7 mouse cellular contexts compared by ENCODE assay signal in genomic region chr2:158624718-158625222, GRCm38 (mm10). TPM values are rescaled to one million over a fixed set of nuclear protein-coding genes. Genes with fewer than 3 reads are reported as not detected.
DNase-seq lines count a peak whose midpoint lies in the region; ATAC-seq lines count a peak whose summit lies in the region.

Gene Actr5 (plus strand): TSS chr2:158624888.

- peaks cover 5% of the 10 kb centered on the region; the same call in 1 of the 2 replicates for H3K4me1 ChIP-seq in embryonic facial prominence, embryonic 11.5 days (ENCODE audit: control insufficient read depth, insufficient read depth, low read length)
- H3K4me1 ChIP-seq in limb, embryonic 10.5 days, result peaks cover 18% of the 10 kb centered on the region
- H3K4me1 ChIP-seq in midbrain, embryonic 13.5 days (replicated peaks), result peaks cover 21% of the 10 kb centered on the region

- peak; percentile 88 for ATAC-seq in embryonic facial prominence, embryonic 11.5 days (replicated peaks; ENCODE audit: insufficient number of reproducible peaks, low FRiP score, low TSS enrichment, low read depth)
- ATAC-seq in granulocyte monocyte progenitor cell, adult 5-6 weeks (replicated peaks; ENCODE audit: poor library complexity, severe bottlenecking), result peak; percentile 96
- ATAC-seq in midbrain, embryonic 13.5 days, result peak; percentile 92

- H3K36me3 ChIP-seq in embryonic facial prominence, embryonic 11.5 days (replicated peaks; ENCODE audit: control insufficient read depth, insufficient read depth, low read depth, low read length), result no peaks in the 10 kb centered on the region
- H3K36me3 ChIP-seq in limb, embryonic 10.5 days, result peaks cover 33% of the 10 kb centered on the region
- H3K36me3 ChIP-seq in midbrain, embryonic 13.5 days, result peaks cover 17% of the 10 kb centered on the region

- DNase-seq in adrenal gland, postnatal 14 days, result peak; percentile 95
- DNase-seq in embryonic facial prominence, embryonic 11.5 days (ENCODE audit: low spot score), result peak; percentile 99
- peak; percentile 94 for DNase-seq in kidney, adult 11 months
- DNase-seq in limb, embryonic 10.5 days (ENCODE audit: low spot score), result peak; percentile 96
- peak; percentile 90 for DNase-seq in spleen, adult 12 weeks (ENCODE audit: low spot score)

- H3K27ac ChIP-seq in embryonic facial prominence, embryonic 11.5 days (replicated peaks; ENCODE audit: low read depth, low read length), result peak within 1 kb of the TSS; percentile 31
- peak within 1 kb of the TSS; percentile 94 for H3K27ac ChIP-seq in limb, embryonic 10.5 days
- peak within 1 kb of the TSS; percentile 87 for H3K27ac ChIP-seq in midbrain, embryonic 13.5 days

- H3K4me2 ChIP-seq in embryonic facial prominence, embryonic 11.5 days (ENCODE audit: low read depth, low read length), result peak within 1 kb of the TSS; percentile 85
- H3K4me2 ChIP-seq in midbrain, embryonic 13.5 days (replicated peaks), result peak within 1 kb of the TSS; percentile 93

- under 1% methylated on average over 39 of the region's 39 CpGs for WGBS in embryonic facial prominence, embryonic 11.5 days
- WGBS in limb, embryonic 10.5 days, result under 1% methylated on average over 39 of the region's 39 CpGs
- under 1% methylated on average over 39 of the region's 39 CpGs for whole genome bisulfite sequencing in midbrain, embryonic 13.5 days

- no peaks in the 10 kb centered on the region for H3K9me3 ChIP-seq in embryonic facial prominence, embryonic 11.5 days (replicated peaks; ENCODE audit: control insufficient read depth, low read length)
- H3K9me3 ChIP-seq in limb, embryonic 10.5 days (replicated peaks), result no peaks in the 10 kb centered on the region
- no peaks in the 10 kb centered on the region for H3K9me3 ChIP-seq in midbrain, embryonic 13.5 days

- H3K9ac ChIP-seq in embryonic facial prominence, embryonic 11.5 days (replicated peaks; ENCODE audit: low read length), result peak within 1 kb of the TSS; percentile 87
- peak within 1 kb of the TSS; percentile 88 for H3K9ac ChIP-seq in midbrain, embryonic 13.5 days (replicated peaks)

- peak within 1 kb of the TSS; percentile 84 for H3K4me3 ChIP-seq in embryonic facial prominence, embryonic 11.5 days (ENCODE audit: low read depth, low read length)
- H3K4me3 ChIP-seq in limb, embryonic 10.5 days, result peak within 1 kb of the TSS; percentile 84
- peak within 1 kb of the TSS; percentile 82 for H3K4me3 ChIP-seq in midbrain, embryonic 13.5 days (replicated peaks)

- H3K27me3 ChIP-seq in embryonic facial prominence, embryonic 11.5 days (ENCODE audit: control insufficient read depth, insufficient read depth, low read length), result no peaks in the 10 kb centered on the region
- peaks cover 30% of the 10 kb centered on the region for H3K27me3 ChIP-seq in limb, embryonic 10.5 days (ENCODE audit: low read depth, poor library complexity, severe bottlenecking)
- H3K27me3 ChIP-seq in midbrain, embryonic 13.5 days, result peaks cover 9% of the 10 kb centered on the region

RNA-seq across cellular contexts. Expression of gene Actr5, which starts in this region (rescaled TPM):
- total RNA-seq in adrenal gland, postnatal 14 days (2021), result 9.9 and 10.8 TPM in 2 replicates
- polyA plus RNA-seq in embryonic facial prominence, embryonic 11.5 days (2014; fragmentation: Nextera tagmentation; extraction: Ambion mirVana), result 15.8 and 16.5 TPM in 2 replicates
- total RNA-seq in granulocyte monocyte progenitor cell, adult 5-6 weeks (2014; fragmentation: Nextera tagmentation), result 15.6 and 18.5 TPM in 2 replicates
- total RNA-seq in granulocyte monocyte progenitor cell, adult 5-6 weeks (2017), result 15.8 and 21.6 TPM in 2 replicates
- 13.8 and 16.2 TPM in 2 replicates for polyA plus RNA-seq in limb, embryonic 10.5 days (2016; fragmentation: Nextera tagmentation; extraction: Ambion mirVana)
- polyA plus RNA-seq in midbrain, embryonic 13.5 days (2015; fragmentation: Nextera tagmentation; extraction: Ambion mirVana), result 10.9 and 14.6 TPM in 2 replicates

Comparison
In these comparisons a context has a peak if more than half of its experiments do, and no peak if none do; other contexts are left out.
1. Peak in every context shown above with its lines: DNase-seq, ATAC-seq, H3K4me3 ChIP-seq and H3K27ac ChIP-seq.
2. H3K27ac ChIP-seq: peak in every context shown above with its lines; median percentile 94 in limb, embryonic 10.5 days; 87 in midbrain, embryonic 13.5 days; 31 in embryonic facial prominence, embryonic 11.5 days.